Comparison of ENCODE assay signal across 15 mouse cellular contexts in genomic region chr12:102014411-102014810, GRCm38 (mm10).
"Had no signal": no experiment of that assay in that cellular context is flagged by ENCODE, and none has a peak within 500 bp of the region (broad histone marks: within the 10 kb centered on the region; RNA-seq: fewer than 3 reads in every experiment).

No protein-coding gene starts in this region.

- H3K9ac ChIP-seq: limb, embryonic 13.5 days; liver, embryonic 15.5 days; midbrain, embryonic 15.5 days; neural tube, embryonic 12.5 days; stomach, embryonic 15.5 days had no signal

- H3K4me2 ChIP-seq: limb, embryonic 13.5 days; liver, embryonic 15.5 days; midbrain, embryonic 11.5 days; midbrain, embryonic 15.5 days; neural tube, embryonic 12.5 days; stomach, embryonic 15.5 days had no signal

- H3K36me3 ChIP-seq: limb, embryonic 13.5 days; liver, embryonic 15.5 days; midbrain, embryonic 15.5 days; neural tube, embryonic 12.5 days; stomach, embryonic 15.5 days had no signal

- H3K27me3 ChIP-seq: limb, embryonic 13.5 days; liver, embryonic 15.5 days; midbrain, embryonic 15.5 days; neural tube, embryonic 12.5 days; stomach, embryonic 15.5 days had no signal

- H3K9me3 ChIP-seq: limb, embryonic 13.5 days; liver, embryonic 15.5 days; midbrain, embryonic 15.5 days; neural tube, embryonic 12.5 days; stomach, embryonic 15.5 days had no signal

- DNase-seq: kidney, adult 8-10 months; kidney, postnatal 36 days; left cerebral cortex, postnatal 4 days; lung, adult 2 months; lung, postnatal 36 days; thymus, postnatal 4 days had no signal

- H3K4me3 ChIP-seq: limb, embryonic 13.5 days; liver, embryonic 15.5 days; midbrain, embryonic 15.5 days; neural tube, embryonic 12.5 days; stomach, embryonic 15.5 days had no signal

- ATAC-seq: inflammation-experienced regulatory T-cells, adult 6 months; lung, postnatal 0 days; midbrain, embryonic 15.5 days had no signal

- H3K27ac ChIP-seq: kidney, postnatal 0 days; limb, embryonic 13.5 days; liver, embryonic 15.5 days; midbrain, embryonic 15.5 days; neural tube, embryonic 12.5 days; stomach, embryonic 15.5 days had no signal

- H3K4me1 ChIP-seq: liver, embryonic 15.5 days; midbrain, embryonic 15.5 days; neural tube, embryonic 12.5 days; stomach, embryonic 15.5 days had no signal
